Mouse (Mus musculus) embryonic facial prominence, embryonic 11.5 days (tissue): ENCODE measurements around the gene Aadacl3. TPM values are rescaled to one million over a fixed set of nuclear protein-coding genes. Genes with fewer than 3 reads are reported as not detected.

Experiments used
- ATAC-seq: fragments of 200-750 bp; cut with Nextera tagmentation; replicated peaks from 2 replicates; pipeline ENCODE4 v1.8.0; 2017; ENCODE audit warnings: low read depth; ENCODE audit not compliant: insufficient number of reproducible peaks, low FRiP score, low TSS enrichment
- DNase-seq: peaks from one replicate; pipeline ENCODE4 v3.0.0-alpha.2; 2015; ENCODE audit warnings: low spot score
- H3K27ac ChIP-seq: fragments of 300-500 bp; sonication (generic); replicated peaks from 2 replicates; pipeline ENCODE4 v1.5.1; 2014; ENCODE audit warnings: mild to moderate bottlenecking, low read depth, low read length, control low read depth
- H3K27me3 ChIP-seq: fragments of 300-500 bp; sonication (generic); 2 replicates; pipeline ENCODE4 v1.6.1; 2014; ENCODE audit warnings: mild to moderate bottlenecking, low read length, moderate library complexity, mixed read lengths; ENCODE audit not compliant: control insufficient read depth, insufficient read depth
- H3K36me3 ChIP-seq: fragments of 300-500 bp; sonication (generic); replicated peaks from 2 replicates; pipeline ENCODE4 v1.6.1; 2014; ENCODE audit warnings: low read depth, mild to moderate bottlenecking, low read length, moderate library complexity, mixed read lengths; ENCODE audit not compliant: control insufficient read depth, insufficient read depth
- H3K4me1 ChIP-seq: fragments of 300-500 bp; sonication (generic); 2 replicates; pipeline ENCODE4 v1.6.1; 2014; ENCODE audit warnings: low read length, mixed read lengths; ENCODE audit not compliant: control insufficient read depth, insufficient read depth
- H3K4me2 ChIP-seq: fragments of 300-500 bp; sonication (generic); 2 replicates; pipeline ENCODE4 v1.6.1; 2014; ENCODE audit warnings: low read depth, mild to moderate bottlenecking, control low read depth, low read length, moderate library complexity
- H3K4me3 ChIP-seq: fragments of 300-500 bp; sonication (generic); 2 replicates; pipeline ENCODE4 v1.5.1; 2014; ENCODE audit warnings: low read depth, low read length, control low read depth
- H3K9ac ChIP-seq: fragments of 300-500 bp; sonication (generic); replicated peaks from 2 replicates; pipeline ENCODE4 v1.6.1; 2014; ENCODE audit warnings: mild to moderate bottlenecking, control low read depth, low read length
- H3K9me3 ChIP-seq: fragments of 300-500 bp; sonication (generic); replicated peaks from 2 replicates; pipeline ENCODE4 v1.6.1; 2016; ENCODE audit warnings: mild to moderate bottlenecking, low read length, inconsistent platforms, mixed read lengths; ENCODE audit not compliant: control insufficient read depth
- WGBS: fragments of 180-500 bp; shearing (Covaris S2); extraction: QIAGEN DNeasy Blood & Tissue Kit; methylation state at CpG from one replicate; pipeline ENCODE4 v1.1.7; 2014; 5-methylcytosine and 5-hydroxymethylcytosine counted together
- polyA plus RNA-seq: library from polyadenylated mRNA; unstranded; fragments of >200 nt; fragmentation: Nextera tagmentation; extraction: Ambion mirVana; gene quantifications from 2 replicates; pipeline ENCODE4 v1.2.1, GENCODE M21; 2014

The Aadacl3 gene
- polyA plus RNA-seq, 1 experiment from 2014 or later = not detected

DNA sequence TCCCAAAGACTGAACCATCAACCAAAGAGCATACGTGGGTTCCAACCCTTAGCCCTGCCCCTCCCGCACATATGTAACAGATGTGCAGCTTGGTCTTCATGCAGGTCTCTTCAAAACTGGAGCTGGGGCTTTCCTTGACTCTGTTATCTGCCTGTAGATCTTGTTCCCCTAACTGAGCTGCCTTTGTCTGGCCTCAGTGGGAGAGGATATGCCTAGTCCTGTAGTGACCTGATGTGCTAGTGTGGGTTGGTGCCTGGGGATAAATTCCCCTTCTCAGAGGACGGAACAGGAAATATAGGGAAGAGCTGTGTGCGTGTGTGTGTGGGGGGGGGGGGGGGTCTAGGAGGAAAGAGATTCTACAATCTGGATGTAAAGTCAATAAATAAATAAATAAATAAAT, 22.5 kb downstream of the Aadacl3 start:
- ATAC-seq (0 out of 2 replicates have a peak, but pooled peaks have one; percentile 34), DNase-seq (no peak)
- Histone ChIP-seq H3K9ac (no peak overlapping the region), H3K36me3 (no peaks in the 10 kb centered on the region), H3K4me3 (no peak overlapping the region), H3K9me3 (no peaks in the 10 kb centered on the region), H3K4me1 (no peaks in the 10 kb centered on the region), H3K27me3 (no peaks in the 10 kb centered on the region), H3K27ac (no peak overlapping the region), H3K4me2 (no peak overlapping the region)
- 73% methylated on average over 4 of the region's 4 CpGs for WGBS

DNA sequence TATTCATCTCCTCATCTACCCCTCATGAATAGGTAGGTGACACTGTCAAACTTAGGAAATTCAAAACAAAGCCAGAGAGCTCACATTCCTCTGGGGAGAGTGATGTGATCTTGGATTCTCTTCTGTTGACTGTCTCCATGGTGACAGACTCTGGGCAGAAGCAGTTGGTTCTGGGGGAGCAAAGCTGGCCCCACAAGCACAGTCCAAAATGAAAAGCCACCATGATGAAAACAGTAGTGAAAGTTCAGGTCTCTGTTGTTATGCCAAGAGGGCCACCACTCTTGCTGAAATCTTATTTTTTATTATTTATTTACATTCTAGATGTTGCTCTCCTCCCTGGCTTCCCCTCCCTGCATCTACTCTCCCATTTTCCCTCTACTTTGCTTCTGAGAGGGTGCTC, 24.9 kb downstream of the Aadacl3 start, which contains the start of gene 1700012P22Rik:
Gene 1700012P22Rik, minus strand, starts transcription at position 101 of the 400 bp plus-strand sequence.
- ATAC-seq = no peak
- Histone ChIP-seq H3K4me1 (no peaks in the 10 kb centered on the region), H3K36me3 (no peaks in the 10 kb centered on the region), H3K4me3 (no peak within 1 kb of the TSS), H3K27me3 (no peaks in the 10 kb centered on the region), H3K9me3 (no peaks in the 10 kb centered on the region), H3K27ac (no peak within 1 kb of the TSS), H3K4me2 (no peak within 1 kb of the TSS), H3K9ac (no peak within 1 kb of the TSS)
- no peak for DNase-seq

DNA sequence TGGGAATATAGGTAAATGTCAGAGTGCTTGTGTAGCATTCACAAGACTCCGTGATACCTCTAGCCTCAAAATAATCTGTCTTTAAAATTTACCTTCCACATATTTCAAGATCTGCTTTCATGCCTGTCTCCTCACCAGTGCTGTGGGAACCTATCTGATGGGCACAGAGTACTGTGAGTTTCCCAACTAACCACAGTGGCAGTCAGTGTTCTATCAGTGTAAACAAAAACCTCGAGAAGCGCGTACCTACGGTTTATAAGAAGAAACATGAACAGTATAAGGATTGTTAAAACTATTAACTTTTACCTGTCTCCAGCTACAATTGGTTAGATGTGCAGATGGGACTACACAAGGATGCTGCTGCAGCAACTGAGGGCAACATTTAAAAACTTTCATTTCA, 30.3 kb downstream of the Aadacl3 start:
- no peak for DNase-seq
- WGBS = 88% methylated on average over 5 of the region's 5 CpGs

DNA sequence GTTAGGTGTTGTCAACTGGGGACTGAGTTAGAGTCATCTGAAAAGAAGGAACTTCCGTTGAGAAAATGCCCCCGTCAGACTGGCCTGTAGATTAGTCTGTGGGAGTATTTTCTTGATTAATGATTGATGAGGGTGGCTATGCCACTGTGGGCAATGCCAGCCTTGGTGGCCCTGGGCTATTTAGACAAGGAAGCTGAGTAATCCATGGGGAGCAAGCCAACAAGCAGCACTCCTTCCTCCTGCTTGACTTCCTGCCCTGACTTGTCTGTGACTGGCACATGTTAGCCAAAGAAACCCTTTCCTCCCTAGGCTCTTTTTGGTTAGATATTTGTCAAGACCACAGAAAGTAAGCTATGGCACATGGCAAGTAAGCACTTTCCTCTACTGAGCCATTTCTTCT, 32.8 kb downstream of the Aadacl3 start:
- no peak for ATAC-seq
- 84% methylated on average over 2 of the region's 2 CpGs for WGBS

More for the DNA sequence above, 30.3 kb downstream of the Aadacl3 start:
- Histone ChIP-seq H3K4me2 (no peak overlapping the region), H3K27ac (no peak overlapping the region), H3K9me3 (no peaks in the 10 kb centered on the region), H3K27me3 (no peaks in the 10 kb centered on the region), H3K4me1 (no peaks in the 10 kb centered on the region), H3K9ac (no peak overlapping the region), H3K4me3 (no peak overlapping the region), H3K36me3 (no peaks in the 10 kb centered on the region)
- ATAC-seq = no peak

DNA sequence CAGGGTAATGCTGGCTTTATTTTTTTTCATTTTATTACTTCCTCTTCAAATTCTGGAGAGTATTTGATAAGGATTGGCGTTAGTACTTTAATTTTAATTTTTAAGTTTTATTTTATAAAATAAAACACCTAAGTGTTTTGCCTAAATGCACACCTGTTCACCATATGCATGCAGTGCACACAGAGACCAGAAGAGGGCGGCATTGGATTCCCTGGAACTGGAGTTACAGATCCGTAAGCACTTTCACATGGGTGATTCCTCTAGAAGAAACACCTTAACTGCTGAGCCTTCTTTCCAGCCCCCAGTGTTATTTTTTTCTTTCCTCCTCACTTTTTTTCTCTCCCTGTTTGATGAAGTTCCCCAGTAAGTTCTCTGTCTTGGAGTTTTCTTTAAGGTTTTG, 34.7 kb downstream of the Aadacl3 start:
- Histone ChIP-seq H3K4me3 (no peak overlapping the region), H3K4me1 (no peaks in the 10 kb centered on the region), H3K36me3 (no peaks in the 10 kb centered on the region), H3K4me2 (no peak overlapping the region), H3K27me3 (no peaks in the 10 kb centered on the region), H3K9ac (no peak overlapping the region), H3K27ac (no peak overlapping the region), H3K9me3 (no peaks in the 10 kb centered on the region)
- WGBS = 16% methylated on average over 3 of the region's 3 CpGs
- ATAC-seq (no peak), DNase-seq (peak; percentile 5)

More for the DNA sequence above, 32.8 kb downstream of the Aadacl3 start:
- Histone ChIP-seq H3K27ac (no peak overlapping the region), H3K9me3 (no peaks in the 10 kb centered on the region), H3K36me3 (no peaks in the 10 kb centered on the region), H3K4me2 (no peak overlapping the region), H3K4me3 (no peak overlapping the region), H3K9ac (no peak overlapping the region), H3K4me1 (no peaks in the 10 kb centered on the region), H3K27me3 (no peaks in the 10 kb centered on the region)
- no peak for DNase-seq

DNA sequence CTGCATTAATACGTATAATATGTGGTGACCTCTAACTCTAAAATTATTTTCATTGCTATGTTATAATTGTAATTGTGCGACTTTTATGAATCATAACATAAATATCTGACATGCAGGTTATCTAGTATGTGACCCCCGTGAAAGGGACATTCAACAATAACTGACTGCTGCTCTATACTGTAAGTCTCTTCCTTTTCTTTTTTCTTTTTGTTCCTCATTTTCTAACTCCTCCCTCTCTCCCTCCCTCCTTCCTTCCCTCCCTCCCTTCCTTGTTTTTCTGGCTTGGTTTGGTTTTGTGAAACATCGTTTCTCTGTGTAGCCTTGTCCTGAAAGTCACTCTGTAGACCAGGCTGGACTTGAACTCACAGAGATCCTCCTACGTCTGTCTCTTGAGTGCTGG, 39.0 kb downstream of the Aadacl3 start:
- ATAC-seq (no peak), DNase-seq (no peak)
- no peak overlapping the region for H3K4me3 ChIP-seq
- H3K9ac ChIP-seq = no peak overlapping the region
- H3K27me3 ChIP-seq = no peaks in the 10 kb centered on the region
- no peaks in the 10 kb centered on the region for H3K9me3 ChIP-seq
- WGBS = 81% methylated on average over 5 of the region's 5 CpGs
- no peak overlapping the region for H3K27ac ChIP-seq
- no peaks in the 10 kb centered on the region for H3K36me3 ChIP-seq
- no peak overlapping the region for H3K4me2 ChIP-seq
- H3K4me1 ChIP-seq = no peaks in the 10 kb centered on the region

DNA sequence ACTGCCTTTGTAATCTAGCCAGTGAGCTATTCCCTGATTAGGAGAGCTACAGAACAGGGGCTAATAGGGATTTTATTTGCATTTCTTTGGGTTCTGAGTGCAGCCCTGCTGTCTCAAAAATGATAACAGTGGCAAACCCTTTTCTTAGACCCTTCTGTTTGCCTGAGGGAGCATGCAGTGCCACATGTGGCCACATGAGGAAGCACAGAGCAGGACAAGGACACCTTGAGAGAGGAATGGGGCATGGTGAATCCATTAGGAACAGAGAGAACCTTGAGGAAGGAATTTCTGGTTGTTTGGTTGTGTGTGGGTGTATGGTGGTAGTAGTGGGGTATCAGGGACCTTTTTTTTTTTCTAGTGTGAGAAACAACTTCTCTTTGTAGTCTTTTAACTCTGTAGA, 42.9 kb downstream of the Aadacl3 start:
- Histone ChIP-seq H3K4me1 (no peaks in the 10 kb centered on the region), H3K36me3 (no peaks in the 10 kb centered on the region), H3K9ac (no peak overlapping the region), H3K4me2 (no peak overlapping the region), H3K27me3 (no peaks in the 10 kb centered on the region), H3K9me3 (no peaks in the 10 kb centered on the region), H3K27ac (no peak overlapping the region), H3K4me3 (no peak overlapping the region)
- ATAC-seq (no peak), DNase-seq (no peak)

DNA sequence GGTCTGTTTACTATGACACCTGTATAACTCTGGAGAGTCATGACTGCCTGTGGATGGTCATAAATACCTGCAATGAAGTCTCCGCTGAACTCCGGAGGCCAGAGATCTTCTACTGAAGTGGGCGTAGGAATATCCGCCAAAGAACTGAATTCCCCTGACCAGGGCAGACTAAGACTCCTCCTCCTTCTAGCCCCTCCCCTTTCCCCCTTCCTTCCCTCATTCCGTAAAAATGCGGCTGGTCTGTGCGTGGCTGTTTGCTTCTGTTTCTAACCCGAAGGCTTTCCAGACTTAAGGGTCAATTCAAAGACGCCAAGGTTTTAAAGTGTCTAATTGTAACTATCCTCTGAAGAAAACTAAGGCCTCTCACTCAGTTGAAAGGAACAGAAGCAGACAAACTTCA, 55.3 kb downstream of the Aadacl3 start, which contains the start of gene Pramef12:
Gene Pramef12, minus strand, starts transcription at position 175 of the 400 bp plus-strand sequence.
- 84% methylated on average over 9 of the region's 9 CpGs for WGBS
- Histone ChIP-seq H3K27me3 (no peaks in the 10 kb centered on the region), H3K36me3 (no peaks in the 10 kb centered on the region), H3K4me2 (no peak within 1 kb of the TSS), H3K27ac (no peak within 1 kb of the TSS), H3K9me3 (no peaks in the 10 kb centered on the region), H3K4me1 (no peaks in the 10 kb centered on the region), H3K4me3 (no peak within 1 kb of the TSS), H3K9ac (no peak within 1 kb of the TSS)
- DNase-seq (no peak), ATAC-seq (no peak)
